Mouse (Mus musculus) midbrain, postnatal 0 days (tissue): ENCODE results near the gene Rab11a. TPM values are rescaled to one million over a fixed set of nuclear protein-coding genes. Genes with fewer than 3 reads are reported as not detected.

Source experiments
- ATAC-seq: fragments of 200-750 bp; cut with Nextera tagmentation; 2 replicates; pipeline ENCODE4 v1.8.0; 2017; ENCODE audit warnings: moderate number of reproducible peaks, mild to moderate bottlenecking, moderate TSS enrichment, moderate library complexity; ENCODE audit not compliant: low FRiP score
- DNase-seq: peaks from one replicate; pipeline ENCODE4 v3.0.0-alpha.2; 2015; ENCODE audit warnings: low spot score
- H3K27ac ChIP-seq: fragments of 300-500 bp; sonication (generic); 2 replicates; pipeline ENCODE4 v1.5.1; 2014; ENCODE audit warnings: low read depth, mild to moderate bottlenecking, low read length, mixed read lengths
- H3K27me3 ChIP-seq: fragments of 300-500 bp; sonication (generic); 2 replicates; pipeline ENCODE4 v1.6.1; 2014; ENCODE audit warnings: low read length, control low read depth, mixed read lengths; ENCODE audit not compliant: insufficient read depth
- H3K36me3 ChIP-seq: fragments of 300-500 bp; sonication (generic); 2 replicates; pipeline ENCODE4 v1.6.1; 2014; ENCODE audit warnings: low read length, control low read depth, mixed read lengths; ENCODE audit not compliant: insufficient read depth
- H3K4me1 ChIP-seq: fragments of 300-500 bp; sonication (generic); 2 replicates; pipeline ENCODE4 v1.6.1; 2014; ENCODE audit warnings: mild to moderate bottlenecking, control low read depth, antibody characterized with exemption, low read length, mixed read lengths; ENCODE audit not compliant: insufficient read depth
- H3K4me2 ChIP-seq: fragments of 300-500 bp; sonication (generic); 2 replicates; pipeline ENCODE4 v1.6.1; 2014; ENCODE audit warnings: low read depth, mild to moderate bottlenecking, low read length, mixed read lengths; ENCODE audit not compliant: poor library complexity, severe bottlenecking
- H3K4me3 ChIP-seq: fragments of 300-500 bp; sonication (generic); 2 replicates; pipeline ENCODE4 v1.5.1; 2014; ENCODE audit warnings: low read depth, mild to moderate bottlenecking, low read length, moderate library complexity
- H3K9ac ChIP-seq: fragments of 300-500 bp; sonication (generic); replicated peaks from 2 replicates; pipeline ENCODE4 v1.6.1; 2014; ENCODE audit warnings: mild to moderate bottlenecking, low read length, moderate library complexity, mixed read lengths; ENCODE audit not compliant: poor library complexity, severe bottlenecking
- H3K9me3 ChIP-seq: fragments of 300-500 bp; sonication (generic); 2 replicates; pipeline ENCODE4 v1.6.1; 2016; ENCODE audit warnings: low read length, control low read depth
- CTCF ChIP-seq: IDR thresholded peaks from 2 replicates; pipeline ENCODE4 v1.5.1; 2016; ENCODE audit warnings: antibody characterized with exemption, mild to moderate bottlenecking
- WGBS: fragments of 180-500 bp; shearing (Covaris S2); extraction: QIAGEN DNeasy Blood & Tissue Kit; methylation state at CpG from one replicate; pipeline ENCODE4 v1.1.7; 2014; 5-methylcytosine and 5-hydroxymethylcytosine counted together
- polyA plus RNA-seq: library from polyadenylated mRNA; unstranded; fragments of >200 nt; fragmentation: Nextera tagmentation; extraction: Ambion mirVana; gene quantifications from 2 replicates; pipeline ENCODE4 v1.2.1, GENCODE M21; 2015
- total RNA-seq: library from RNA; depleted of rRNA; stranded (reverse); fragments of >200 nt; gene quantifications from 2 replicates; pipeline ENCODE4 v1.2.3, GENCODE M21; 2014

The Rab11a gene
- total and polyA plus RNA-seq, 2 experiments from 2014 or later = 206 to 459 TPM

DNA sequence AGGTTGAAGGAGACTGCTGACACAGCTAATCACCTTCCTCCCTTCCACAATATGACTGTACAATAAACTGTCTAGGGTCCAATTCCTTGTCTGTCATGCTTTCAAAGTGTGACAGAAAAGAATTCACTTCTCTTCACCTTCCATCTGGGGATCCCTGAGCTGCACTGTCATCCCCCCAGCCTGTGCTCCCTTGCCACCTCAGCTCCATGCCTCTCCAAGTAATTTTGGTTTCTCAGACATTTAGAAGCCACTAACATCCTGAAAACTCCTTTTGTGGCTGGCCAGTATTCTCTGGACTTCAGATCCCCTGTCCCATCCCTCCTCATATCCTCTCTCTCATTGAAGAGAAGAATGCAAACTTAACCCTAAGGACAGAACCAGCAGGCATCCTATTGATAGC lies 35.2 kb downstream of the Rab11a start:
- Histone ChIP-seq H3K4me2 (no peak overlapping the region), H3K4me1 (no peaks in the 10 kb centered on the region), H3K4me3 (no peak overlapping the region), H3K27me3 (no peaks in the 10 kb centered on the region), H3K27ac (no peak overlapping the region), H3K9ac (no peak overlapping the region), H3K36me3 (peaks cover 23% of the 10 kb centered on the region), H3K9me3 (no peaks in the 10 kb centered on the region)
- no peak for TF ChIP-seq CTCF
- ATAC-seq = no peak
- DNase-seq = no peak

GRCm38 (mm10) chr9:64701651-64702050 lies 35.9 kb downstream of the Rab11a start:
- Histone ChIP-seq H3K27me3 (no peaks in the 10 kb centered on the region), H3K36me3 (peaks cover 20% of the 10 kb centered on the region), H3K4me3 (no peak overlapping the region), H3K27ac (no peak overlapping the region), H3K4me1 (no peaks in the 10 kb centered on the region), H3K9ac (no peak overlapping the region), H3K4me2 (no peak overlapping the region), H3K9me3 (no peaks in the 10 kb centered on the region)
- DNase-seq (no peak), ATAC-seq (no peak)
- WGBS = 97% methylated on average over 1 of the region's 1 CpGs
- no peak for TF ChIP-seq CTCF

DNA sequence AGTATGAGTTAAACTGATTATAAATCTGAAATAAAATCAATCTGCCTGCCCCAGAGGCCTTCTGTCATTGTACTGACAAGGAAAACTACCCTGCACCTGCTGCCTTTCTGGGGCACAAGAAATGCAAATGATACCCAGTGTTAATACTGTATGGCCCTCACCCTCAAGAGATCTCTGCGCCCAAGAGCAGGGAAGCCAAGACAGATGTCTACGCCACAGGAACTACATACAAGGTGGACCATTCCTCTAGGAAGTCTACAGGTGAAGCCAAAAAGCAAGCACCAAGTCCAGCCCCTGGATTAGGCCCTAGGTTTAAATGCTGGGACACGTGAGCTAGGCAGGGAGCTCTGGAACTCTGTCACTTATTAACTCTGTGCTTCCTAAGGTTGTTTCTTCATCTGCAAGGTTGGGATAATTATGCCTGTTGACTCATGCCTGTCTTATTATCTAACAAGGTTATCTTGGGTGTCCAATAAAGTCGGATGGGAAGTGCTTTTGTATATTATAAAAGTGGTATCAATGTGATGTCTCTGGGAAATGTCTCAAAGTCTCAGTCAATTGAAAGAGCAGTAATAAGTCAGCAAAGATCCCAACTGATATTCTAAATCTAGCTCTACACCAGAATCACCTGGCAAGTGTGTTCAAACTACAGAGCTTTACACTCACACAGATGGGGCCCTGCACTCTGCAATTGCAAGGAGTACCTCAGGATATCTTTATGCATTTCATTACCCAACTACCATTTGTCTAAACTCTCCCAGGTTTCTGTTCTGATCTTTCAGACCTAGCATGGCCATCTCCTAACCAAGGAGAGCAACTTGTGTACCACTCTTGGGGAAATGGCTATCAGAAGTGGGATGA lies 36.9 kb downstream of the Rab11a start:
- Histone ChIP-seq H3K4me3 (no peak overlapping the region), H3K4me2 (no peak overlapping the region), H3K4me1 (no peaks in the 10 kb centered on the region), H3K27me3 (no peaks in the 10 kb centered on the region), H3K36me3 (peaks cover 21% of the 10 kb centered on the region), H3K9ac (no peak overlapping the region), H3K9me3 (no peaks in the 10 kb centered on the region), H3K27ac (no peak overlapping the region)
- ATAC-seq (no peak), DNase-seq (no peak)
- 88% methylated on average over 4 of the region's 4 CpGs for WGBS
- TF ChIP-seq CTCF = no peak

- Histone ChIP-seq H3K4me3 (no peak overlapping the region), H3K4me1 (no peaks in the 10 kb centered on the region), H3K9ac (no peak overlapping the region), H3K9me3 (no peaks in the 10 kb centered on the region), H3K36me3 (peaks cover 17% of the 10 kb centered on the region), H3K27ac (no peak overlapping the region), H3K27me3 (no peaks in the 10 kb centered on the region), H3K4me2 (no peak overlapping the region)
- TF ChIP-seq CTCF = no peak
- DNase-seq = no peak
- 100% methylated on average over 1 of the region's 1 CpGs for WGBS
- no peak for ATAC-seq
These were observed 39.0 kb downstream of the Rab11a start for GRCm38 (mm10) chr9:64698586-64698985.

- no peak for TF ChIP-seq CTCF
- no peaks in the 10 kb centered on the region for H3K4me1 ChIP-seq
- no peak for DNase-seq
- no peak overlapping the region for H3K27ac ChIP-seq
- H3K4me3 ChIP-seq = no peak overlapping the region
- ATAC-seq = no peak
- no peak overlapping the region for H3K4me2 ChIP-seq
- whole genome bisulfite sequencing = 83% methylated on average over 5 of the region's 5 CpGs
- H3K27me3 ChIP-seq = no peaks in the 10 kb centered on the region
- H3K9ac ChIP-seq = no peak overlapping the region
- H3K36me3 ChIP-seq = peaks cover 13% of the 10 kb centered on the region
- H3K9me3 ChIP-seq = no peaks in the 10 kb centered on the region
These were observed 39.9 kb downstream of the Rab11a start for GRCm38 (mm10) chr9:64697677-64698076.

- Histone ChIP-seq H3K36me3 (peaks cover 13% of the 10 kb centered on the region), H3K9ac (no peak overlapping the region), H3K9me3 (no peaks in the 10 kb centered on the region), H3K27me3 (no peaks in the 10 kb centered on the region), H3K27ac (no peak overlapping the region), H3K4me2 (no peak overlapping the region), H3K4me3 (no peak overlapping the region), H3K4me1 (no peaks in the 10 kb centered on the region)
- 48% methylated on average over 1 of the region's 1 CpGs for WGBS
- no peak for TF ChIP-seq CTCF
- ATAC-seq = no peak
- DNase-seq = no peak
These were observed 40.6 kb downstream of the Rab11a start for GRCm38 (mm10) chr9:64697006-64697405.
